Mouse (Mus musculus) liver, postnatal 0 days (tissue): ENCODE measurements around the gene Ehf.

Experiments
- CTCF ChIP-seq: sonication (generic); IDR thresholded peaks from 2 replicates; pipeline ENCODE4 v1.5.1; 2016; ENCODE audit warnings: antibody characterized with exemption, low read depth
- EP300 ChIP-seq: IDR thresholded peaks from 2 replicates; pipeline ENCODE4 v1.6.1; 2016; ENCODE audit warnings: antibody characterized with exemption, low read depth, mild to moderate bottlenecking

GRCm38 (mm10) chr2:103290705-103291269 is 12.3 kb downstream of the Ehf start:
- TF ChIP-seq CTCF (no peak), EP300 (no peak)
